Mouse (Mus musculus) inflammation-experienced regulatory T-cells, adult 6 months (primary cell): ENCODE measurements at regions not wholly inside any gene's neighbourhood (a gene's known extent, or its start where the extent isn't known, plus 50 kb on each side); places are given as distances from the start of the nearest gene placed in this dataset.

Source experiments
- ATAC-seq: one replicate; pipeline ENCODE4 v1.8.0; 2017

DNA sequence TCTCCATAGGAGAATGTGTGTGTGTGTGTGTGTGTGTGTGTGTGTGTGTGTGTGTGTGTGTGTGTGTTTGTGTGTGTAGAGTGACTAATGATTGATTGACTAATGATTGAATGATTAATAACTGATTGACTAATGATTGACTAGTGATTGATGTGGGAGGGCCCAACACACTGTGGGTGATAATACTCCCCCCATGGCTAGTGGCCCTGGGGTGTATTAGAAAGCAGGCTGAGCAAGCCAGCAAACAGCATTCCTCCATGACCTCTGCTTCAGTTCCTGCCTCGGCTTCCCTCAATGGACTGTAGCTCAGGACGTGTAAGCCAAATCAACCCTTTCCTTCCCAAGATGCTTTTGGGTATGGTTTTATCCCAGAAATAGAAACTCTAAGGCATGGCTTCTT is 114.1 kb upstream of the Rreb1 start:
- no peak for ATAC-seq

DNA sequence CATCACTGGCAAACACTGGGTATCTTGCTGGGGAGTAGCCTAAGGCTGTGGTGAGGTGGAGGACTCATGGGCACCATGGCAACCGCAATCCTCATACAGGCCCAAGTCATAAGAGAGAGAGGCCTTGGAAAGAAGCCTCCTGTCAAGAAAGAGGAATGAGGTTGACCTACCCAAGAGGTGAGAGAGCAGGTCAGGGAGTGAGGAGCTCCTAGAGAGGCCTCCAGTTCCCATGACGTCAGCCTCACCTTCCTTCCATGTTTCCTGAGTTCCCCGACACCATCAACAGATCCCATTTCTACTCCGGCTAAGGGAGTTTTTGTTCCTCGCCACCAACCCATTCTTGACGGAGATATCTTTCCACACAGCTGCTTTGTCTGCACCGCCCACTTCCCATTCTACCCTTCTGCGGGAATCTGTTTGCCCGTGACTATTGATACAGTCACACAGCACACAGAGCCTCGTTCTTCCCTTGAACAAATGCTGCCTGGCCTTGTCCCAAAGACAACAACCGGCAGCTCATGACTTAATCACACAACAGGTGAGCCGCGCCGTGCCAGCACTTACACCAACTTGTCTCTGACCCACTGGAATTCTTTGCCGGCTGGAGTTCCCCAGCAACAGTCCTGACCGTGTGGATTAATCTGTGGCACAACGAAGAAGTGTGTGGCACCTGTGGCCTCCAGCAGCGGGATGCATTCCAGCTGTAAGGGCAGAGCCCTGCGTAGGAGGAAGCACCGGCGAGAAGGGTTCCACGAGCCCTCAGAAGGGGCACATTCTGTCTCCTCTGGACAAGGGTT is 111.8 kb upstream of the Rreb1 start:
- ATAC-seq: no peak

DNA sequence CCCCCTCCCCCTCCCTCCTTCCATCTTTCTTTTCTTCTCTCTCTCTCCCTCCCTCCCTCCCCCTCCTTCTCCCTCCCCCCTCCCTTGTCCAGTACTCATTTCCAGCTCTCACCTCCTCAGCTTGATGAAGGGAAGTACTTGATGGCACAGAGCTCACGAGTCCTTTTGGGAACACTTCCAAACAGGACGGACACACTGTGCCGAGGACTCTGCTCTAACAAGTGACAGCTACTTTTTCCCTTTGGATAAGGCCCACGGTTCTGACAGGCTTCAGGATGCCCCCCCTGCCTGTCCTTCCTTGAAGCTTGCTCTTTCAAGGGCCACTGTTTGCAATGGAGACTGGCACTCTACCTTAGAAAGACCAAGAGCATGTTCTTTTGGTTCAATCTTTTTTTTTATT is 110.8 kb upstream of the Rreb1 start:
- ATAC-seq: no peak

DNA sequence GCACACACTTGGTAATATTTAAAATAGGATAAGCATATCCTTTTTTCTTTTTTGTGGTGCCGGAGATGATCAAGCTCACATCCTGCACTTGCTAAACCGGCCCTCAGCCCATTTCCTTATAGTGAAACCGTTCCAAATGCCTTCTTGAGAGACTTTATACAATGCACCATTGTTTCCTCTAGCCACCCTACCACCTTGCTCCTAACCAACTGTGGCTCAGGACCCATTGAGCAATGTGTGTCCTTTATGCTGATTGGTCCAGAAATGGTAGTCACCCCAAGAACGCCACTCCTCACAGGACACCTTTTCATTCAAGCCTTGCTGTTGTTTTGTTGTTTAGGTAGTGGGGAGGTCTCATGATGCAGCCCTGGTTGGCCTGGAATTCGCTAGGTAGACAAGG is 110.3 kb upstream of the Rreb1 start:
- ATAC-seq: no peak

DNA sequence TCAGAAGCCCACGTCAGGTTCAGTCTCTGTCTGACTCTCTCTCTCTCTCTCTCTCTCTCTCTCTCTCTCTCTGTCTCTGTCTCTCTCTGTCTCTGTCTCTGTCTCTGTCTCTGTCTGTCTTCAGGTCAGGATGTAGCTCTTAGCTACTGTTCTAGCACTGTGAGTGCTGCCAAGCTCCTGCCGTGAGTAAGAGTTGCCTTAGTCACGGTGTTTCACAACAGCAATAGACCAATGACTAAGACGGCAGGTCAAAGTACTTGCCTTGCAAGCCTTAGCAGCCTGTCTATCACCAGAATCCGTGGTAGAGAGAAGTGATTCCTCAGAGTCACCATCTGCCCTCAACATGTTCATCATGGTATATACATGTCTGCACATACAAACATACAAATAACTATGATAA is 107.1 kb upstream of the Rreb1 start:
- ATAC-seq: no peak

DNA sequence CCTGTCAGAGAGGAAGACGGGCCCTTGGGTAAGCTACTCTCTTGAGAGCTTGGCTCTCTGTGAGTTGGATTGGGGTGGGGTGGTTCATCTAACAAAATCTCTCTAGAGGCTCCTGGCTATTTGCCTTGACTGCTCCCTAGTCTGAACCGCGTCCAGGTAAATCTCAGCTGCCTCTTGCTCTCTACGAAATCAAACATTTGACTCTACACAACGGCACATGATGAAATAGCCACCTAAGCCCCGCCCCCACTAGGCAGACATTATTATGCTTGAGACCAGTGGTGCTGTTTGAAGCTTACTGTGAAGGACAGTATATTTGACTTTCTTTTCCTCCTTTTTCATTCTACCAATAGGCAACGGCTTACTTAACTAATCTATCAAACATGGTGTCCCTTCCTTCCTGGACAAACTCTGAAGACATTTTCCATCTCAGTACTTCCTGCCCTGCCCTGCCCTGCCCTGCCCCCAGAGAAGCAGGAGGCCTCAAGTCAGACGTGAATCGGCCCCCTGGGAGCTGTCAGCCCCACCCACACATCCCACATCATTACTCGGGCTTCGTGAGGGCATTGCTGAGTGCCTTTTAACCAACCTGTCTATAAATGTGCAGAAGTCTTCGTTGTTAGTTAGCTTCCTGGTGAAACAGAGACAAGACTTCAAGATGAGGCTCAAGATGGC is 103.4 kb upstream of the Rreb1 start:
- ATAC-seq: no peak

DNA sequence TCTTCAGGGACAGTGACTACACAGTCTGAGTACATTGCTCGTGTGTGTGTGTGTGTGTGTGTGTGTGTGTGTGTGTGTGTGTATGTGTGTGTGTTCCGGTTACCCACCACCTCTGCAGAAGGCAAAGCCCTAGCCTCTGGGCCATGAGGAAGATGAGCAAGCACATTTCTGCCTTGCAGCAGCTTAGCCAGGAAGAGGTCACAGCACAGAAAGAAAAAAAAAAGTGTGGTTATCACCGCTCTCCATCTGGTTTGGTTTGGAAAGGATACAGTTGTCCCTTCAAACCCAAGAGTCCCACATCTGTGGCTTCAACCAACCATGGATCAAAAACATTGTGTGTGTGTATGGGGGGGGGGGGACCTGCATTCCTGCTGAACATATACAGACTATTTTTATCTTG is 102.5 kb upstream of the Rreb1 start:
- no peak for ATAC-seq

DNA sequence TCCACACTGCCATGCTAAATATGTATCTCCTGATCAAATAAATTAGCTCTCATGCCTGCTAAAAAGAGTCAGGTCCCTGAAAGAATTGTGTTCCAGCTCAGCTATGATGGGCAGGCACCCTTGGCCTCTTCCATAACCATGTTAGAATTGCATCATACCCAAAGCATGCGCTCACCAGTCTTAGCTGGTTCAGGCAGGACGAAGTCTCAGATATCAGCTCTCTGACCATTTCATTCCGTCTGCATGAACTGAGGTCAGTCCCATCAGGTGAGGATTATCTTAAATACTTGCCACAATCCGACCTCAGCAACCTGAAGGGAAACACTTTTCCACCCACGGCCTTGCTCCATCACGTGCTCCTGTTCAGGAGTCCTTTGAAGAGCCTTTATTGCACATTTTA is 101.3 kb upstream of the Rreb1 start:
- no peak for ATAC-seq

DNA sequence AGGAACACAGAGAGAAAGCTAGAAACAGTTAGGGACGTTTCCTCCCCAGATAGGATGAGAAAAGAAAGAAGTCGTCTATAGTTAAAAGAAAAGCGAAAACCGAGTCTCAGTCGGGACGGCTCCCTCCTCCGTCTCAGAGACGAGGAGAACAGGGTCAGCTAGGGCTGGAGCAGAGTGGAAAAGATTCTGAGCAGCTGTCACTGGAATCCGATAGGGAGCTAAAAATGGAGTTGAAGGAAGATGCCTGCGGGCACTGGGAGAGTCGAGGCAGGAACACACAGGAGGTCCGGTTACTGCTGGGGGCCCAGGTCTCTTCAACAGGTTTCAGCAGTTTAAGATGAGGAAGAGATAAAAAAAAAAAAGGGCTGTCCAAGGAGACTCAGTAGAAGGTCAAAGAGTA is 99.9 kb upstream of the Rreb1 start:
- no peak for ATAC-seq

DNA sequence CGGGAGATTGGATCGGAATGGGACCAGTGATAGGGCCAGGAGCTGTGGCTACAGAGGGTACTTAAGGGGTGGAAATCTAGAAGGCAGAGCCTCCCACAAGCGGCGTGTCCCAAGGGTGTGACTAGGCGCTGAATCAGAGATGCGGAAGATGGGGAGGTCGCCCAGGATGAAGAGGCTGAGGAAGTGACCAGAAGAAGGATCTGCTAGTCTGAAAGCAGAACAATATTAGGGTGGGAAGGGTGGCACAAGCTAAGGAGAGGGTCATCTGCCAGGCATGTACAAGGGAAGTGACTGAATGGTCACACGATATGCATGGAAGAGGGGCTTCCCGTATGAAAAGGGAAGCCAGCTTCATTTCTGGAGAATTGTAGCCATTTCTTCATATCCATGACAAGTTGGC is 99.4 kb upstream of the Rreb1 start:
- no peak for ATAC-seq

DNA sequence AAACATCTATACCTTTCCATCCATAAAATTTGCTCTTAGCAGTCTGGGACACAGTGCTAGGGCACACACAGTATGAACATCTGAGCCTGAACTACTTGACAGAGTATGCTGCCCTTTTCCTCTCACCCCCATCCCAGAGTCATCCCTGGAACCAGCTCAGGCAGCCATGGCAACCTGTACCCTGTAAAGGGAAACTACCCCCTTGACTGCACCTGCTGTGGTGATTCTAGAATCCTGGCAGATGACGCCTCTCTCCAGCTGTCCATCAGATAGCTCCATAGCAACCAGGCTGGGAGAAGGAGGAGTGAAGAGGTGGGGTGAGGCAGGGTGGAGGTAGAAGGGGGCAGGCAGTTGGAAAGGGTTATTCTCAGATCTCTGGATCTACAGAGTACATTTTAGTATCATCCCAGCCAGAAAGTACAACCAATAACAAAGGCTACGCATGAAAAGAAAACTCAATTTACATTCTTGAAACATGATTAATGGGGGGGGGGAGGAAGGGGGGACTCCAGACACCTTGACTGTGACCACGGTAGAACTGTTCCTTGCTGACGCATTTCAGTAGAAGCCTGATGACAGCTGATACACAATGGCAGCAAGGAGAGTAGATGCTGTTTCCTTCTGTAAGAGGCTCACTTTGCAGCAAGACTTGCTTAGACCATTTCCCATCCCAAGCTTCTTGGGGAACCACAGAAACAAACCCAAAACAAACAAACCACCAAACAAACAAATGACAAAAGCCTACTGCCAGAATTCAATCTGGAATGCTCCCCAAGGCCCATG is 97.2 kb upstream of the Rreb1 start:
- no peak for ATAC-seq

DNA sequence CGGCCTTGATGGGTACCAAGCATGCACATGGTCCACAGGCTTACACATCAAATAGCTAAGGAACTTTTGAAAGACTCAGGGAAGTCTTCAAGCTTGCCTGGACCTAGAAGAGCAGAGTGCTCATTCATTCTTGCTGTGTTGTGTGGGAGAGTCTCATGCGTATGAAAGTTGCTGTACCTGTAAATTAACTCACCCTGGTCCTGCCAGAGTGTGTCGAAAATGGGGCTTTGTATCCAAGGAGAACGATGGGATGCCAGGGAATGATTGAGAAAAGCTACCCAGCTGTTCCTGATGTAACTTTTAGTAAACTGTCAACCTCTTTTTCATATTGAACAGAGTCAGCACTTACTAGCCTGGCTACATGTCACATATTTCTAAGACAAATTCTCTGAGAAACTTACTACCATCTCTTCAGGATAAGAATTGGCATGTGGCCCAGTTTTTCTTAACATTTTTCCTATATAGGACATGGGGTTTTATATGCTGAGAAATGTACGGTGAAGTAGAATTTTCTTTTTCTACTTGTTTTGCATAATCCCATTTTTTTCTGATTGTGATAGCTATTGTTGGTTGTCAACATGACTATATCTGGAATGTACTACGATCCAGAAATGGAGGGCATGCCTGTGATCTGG is 95.0 kb upstream of the Rreb1 start:
- no peak for ATAC-seq

DNA sequence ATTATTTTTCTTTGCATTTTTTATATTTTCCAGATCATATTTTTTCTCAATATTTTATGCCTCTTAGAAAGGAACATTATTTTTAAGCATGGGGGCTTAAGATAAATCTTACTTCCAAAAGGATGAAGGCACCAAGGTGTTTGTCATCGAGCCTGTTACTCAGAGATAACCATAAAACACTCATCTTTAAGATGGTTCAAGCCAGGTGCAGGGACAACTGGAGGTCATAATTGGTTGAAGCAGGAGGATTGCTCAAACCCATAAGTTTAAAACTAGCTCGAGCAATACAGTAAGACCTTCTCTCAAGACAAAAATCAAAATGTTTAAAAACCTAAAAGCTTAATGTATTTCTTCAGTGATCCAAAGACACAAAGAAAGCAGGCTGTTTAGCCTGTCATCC is 92.6 kb upstream of the Rreb1 start:
- no peak for ATAC-seq

DNA sequence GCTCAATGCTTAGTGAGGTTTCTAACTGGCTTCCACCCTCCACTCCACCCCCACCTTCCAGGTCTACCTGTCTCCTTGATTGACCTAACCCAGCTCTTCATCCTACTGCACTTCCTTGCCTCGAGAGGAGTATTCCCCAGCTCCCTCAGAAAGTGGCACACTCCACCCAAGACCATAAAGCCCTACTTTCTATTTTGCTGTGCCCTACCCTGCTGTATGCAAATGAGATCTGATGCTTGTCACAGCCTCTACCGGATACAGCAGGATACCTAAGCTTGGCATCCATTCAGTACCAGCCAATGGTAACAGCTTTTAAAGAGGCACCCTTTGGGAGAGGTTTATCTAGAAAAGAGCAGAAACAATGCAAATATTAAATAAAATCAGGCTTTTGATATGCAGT is 92.1 kb upstream of the Rreb1 start:
- ATAC-seq: no peak

DNA sequence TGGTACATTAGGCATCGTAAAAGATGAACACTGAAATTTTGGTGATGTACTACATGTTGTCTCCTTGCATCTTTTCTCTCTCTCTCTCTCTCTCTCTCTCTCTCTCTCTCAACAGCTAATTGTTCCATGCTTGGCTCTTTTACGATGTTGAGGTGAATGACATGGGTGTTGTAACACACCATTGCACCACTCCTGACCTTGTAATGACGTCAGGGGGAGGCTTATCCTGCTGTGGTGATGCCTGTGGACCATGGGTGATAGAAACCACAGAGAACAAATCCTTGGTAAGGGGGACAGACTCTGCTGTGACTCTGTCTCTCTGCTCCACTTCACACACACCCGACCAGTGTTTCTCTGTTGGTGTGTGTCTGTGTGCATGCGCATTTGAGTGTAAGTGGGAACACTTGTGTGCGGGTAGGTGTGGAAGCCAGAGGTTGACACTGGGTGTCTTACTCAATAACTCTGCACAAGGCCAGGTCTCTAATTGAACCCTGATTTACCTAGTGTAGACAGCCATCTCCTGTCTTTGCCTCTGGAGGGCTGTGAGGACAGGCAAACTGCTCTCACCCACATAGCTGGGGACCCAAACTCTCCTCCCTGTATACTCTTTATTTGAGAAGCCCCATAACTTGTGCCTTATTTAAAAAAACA is 88.9 kb upstream of the Rreb1 start:
- no peak for ATAC-seq

DNA sequence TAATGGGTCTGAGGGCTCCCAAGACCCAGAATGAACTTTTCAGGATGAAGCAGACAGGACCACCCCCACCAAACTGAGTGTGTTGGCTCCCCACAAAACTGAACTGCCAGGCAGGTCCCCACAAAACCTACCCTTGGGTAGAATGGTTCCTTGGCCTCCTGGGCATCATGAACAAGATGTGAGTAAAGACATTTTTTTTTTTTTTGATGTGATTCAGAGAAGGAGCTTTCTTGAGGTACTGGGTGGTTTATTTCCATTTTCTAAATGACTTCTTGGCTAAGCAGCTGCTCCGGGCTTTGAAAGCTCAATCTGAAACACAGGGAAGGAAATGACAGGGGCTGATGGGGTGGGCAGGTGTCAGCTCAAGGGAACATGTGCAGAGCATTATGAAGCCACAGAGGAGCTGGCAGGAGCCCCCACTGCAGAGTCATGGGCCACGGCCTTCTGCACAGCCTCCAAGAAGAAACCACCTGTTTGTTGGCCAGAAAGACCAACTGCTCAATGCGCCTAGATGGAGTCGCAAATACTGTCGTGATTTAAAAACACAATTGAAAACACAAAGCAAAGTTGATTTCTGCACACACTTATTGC is 86.2 kb upstream of the Rreb1 start:
- no peak for ATAC-seq

DNA sequence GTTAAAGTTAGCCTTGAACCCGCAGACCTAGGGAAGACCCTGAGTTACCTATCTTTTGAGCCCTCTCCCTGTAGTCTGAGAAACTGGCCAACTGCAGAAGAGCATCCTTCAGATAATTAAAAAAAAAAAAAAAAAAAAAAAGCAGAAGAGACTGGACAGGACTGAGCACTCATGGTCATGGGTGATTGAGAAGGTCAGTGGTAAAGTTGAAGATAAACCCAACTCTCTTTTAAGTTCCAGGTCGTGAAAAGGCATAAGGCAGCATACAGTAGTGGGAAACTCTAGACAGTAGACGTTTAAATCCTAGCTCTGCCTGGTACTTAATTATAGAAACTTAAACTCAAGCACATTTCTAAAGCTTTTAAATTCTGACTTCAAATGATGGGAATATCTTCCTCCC is 84.6 kb upstream of the Rreb1 start:
- no peak for ATAC-seq

DNA sequence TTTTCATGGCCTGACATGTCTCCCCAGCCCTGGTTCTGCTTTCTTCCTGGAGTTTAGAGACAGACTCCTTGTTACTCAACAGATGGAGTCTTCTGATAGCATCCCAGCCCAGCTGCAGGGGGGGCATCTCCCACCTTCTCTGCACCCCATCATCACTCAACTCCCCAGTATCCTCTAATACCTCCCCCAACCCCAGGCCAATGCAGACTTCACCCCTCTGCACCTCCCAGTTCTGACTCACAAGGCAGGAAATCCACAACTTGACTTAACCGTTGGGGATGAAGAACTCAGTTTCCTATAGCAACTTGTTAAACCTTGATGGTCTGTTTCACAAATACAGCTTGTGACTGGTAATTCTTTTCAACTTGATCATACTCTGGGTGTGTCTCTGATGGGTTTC is 73.7 kb upstream of the Rreb1 start:
- ATAC-seq: no peak

DNA sequence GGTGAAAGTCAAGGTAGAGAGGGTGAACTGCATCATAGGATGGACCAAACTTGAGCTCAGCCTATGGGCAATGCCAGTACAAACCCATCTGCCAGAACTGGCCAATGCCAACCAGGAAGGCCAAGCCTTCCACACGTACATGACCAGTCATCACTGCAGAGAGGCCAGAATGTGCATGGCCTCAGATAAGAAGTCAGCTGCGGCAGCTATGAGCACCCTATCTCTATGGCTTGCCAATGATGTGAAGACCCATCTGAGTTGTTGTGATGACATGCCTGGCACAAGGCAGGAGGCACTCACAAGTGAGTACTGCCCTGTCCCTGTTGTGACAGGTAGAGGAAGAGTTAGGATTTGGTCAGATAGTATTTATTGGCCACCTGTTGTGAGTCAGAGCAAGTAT is 72.7 kb upstream of the Rreb1 start:
- ATAC-seq: no peak

DNA sequence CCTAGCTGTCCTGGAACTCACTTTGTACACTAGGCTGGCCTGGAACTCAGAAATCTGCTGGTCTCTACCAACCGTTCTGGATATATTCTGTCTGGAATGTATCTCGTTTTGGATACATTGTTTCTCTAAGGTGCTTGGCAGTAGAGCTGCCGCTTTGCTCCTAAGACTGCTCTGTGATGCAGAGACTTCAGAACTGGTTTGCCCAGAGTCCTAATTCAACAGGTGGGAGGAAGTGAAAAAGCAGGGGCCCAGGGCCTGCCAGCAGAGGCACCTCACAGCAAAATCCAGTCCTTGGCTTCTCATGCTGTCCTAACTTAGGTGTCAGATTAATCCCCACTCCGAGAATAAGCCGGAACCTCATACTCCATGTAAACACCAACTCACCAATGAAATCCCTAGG is 67.3 kb upstream of the Rreb1 start:
- no peak for ATAC-seq

DNA sequence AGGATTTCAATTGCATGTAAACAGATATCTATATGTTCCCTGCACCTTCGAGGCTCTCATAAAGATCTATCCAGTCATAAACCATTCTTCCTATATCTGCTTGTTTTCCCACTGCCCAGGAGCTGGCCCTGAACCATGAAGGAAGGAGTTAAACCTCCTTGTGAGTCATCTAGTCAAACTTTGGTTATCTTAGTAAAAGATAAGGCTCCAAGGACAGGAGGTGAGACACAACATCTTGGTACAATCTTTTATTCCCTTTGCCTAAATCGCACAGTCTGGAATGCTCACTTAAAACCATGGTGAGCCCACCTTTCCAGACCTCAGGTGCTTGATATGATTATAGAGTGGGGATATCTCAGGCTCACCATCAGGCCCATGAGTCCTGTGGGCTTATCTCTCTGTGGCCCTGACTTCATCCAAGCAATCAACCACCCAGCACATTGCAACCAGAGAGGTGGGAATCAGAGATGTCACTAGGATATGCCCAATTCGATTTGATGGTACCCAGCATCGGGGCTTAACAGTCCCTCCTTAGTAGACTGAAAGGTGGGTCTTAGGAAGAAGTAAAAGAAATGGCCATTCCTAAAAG is 65.2 kb upstream of the Rreb1 start:
- ATAC-seq: no peak
